Mouse (Mus musculus): Measurements from ENCODE around the gene Gid4.

Gene Gid4

GRCm38 (mm10) chr11:60416963-60417716, at the start of gene Gid4:
Gene Gid4 (plus strand): TSS chr11:60417145.
- peak; percentile 99 for DNase-seq

- DNase-seq = no peak
These were observed 49.7 kb upstream of the Gid4 start for GRCm38 (mm10) chr11:60367256-60367655.

- DNase-seq = no peak
These were observed 48.0 kb upstream of the Gid4 start for GRCm38 (mm10) chr11:60368909-60369308.

- DNase-seq = no peak
These were observed 47.5 kb upstream of the Gid4 start for GRCm38 (mm10) chr11:60369448-60369847.

GRCm38 (mm10) chr11:60370431-60370830, 46.5 kb upstream of the Gid4 start:
- DNase-seq = no peak

GRCm38 (mm10) chr11:60374481-60374880, 42.5 kb upstream of the Gid4 start:
- DNase-seq = no peak

GRCm38 (mm10) chr11:60383518-60383917, 33.4 kb upstream of the Gid4 start:
- DNase-seq = no peak

GRCm38 (mm10) chr11:60384762-60385421, 32.1 kb upstream of the Gid4 start:
- no peak for DNase-seq

GRCm38 (mm10) chr11:60385946-60386345, 31.0 kb upstream of the Gid4 start:
- DNase-seq = no peak

- no peak for DNase-seq
These were observed 29.0 kb upstream of the Gid4 start for GRCm38 (mm10) chr11:60387944-60388343.

- DNase-seq = no peak
These were observed 25.6 kb upstream of the Gid4 start for GRCm38 (mm10) chr11:60391346-60391745.

GRCm38 (mm10) chr11:60396546-60396945, 20.4 kb upstream of the Gid4 start:
- DNase-seq = no peak

- no peak for DNase-seq
These were observed 19.8 kb upstream of the Gid4 start for GRCm38 (mm10) chr11:60397172-60397571.

GRCm38 (mm10) chr11:60406606-60407005, 10.3 kb upstream of the Gid4 start:
- no peak for DNase-seq

- DNase-seq = peak; percentile 82
These were observed 4.8 kb upstream of the Gid4 start for GRCm38 (mm10) chr11:60412173-60412572.

- no peak for DNase-seq
These were observed 4.0 kb upstream of the Gid4 start for GRCm38 (mm10) chr11:60412921-60413320.

- DNase-seq = no peak
These were observed 369 bp upstream of the Gid4 start for GRCm38 (mm10) chr11:60416590-60416962.

- DNase-seq = peak; percentile 46
These were observed 950 bp downstream of the Gid4 start, which contains the start of gene Atpaf2 for GRCm38 (mm10) chr11:60417717-60418472. Gene Atpaf2 (minus strand): TSS chr11:60418457.

GRCm38 (mm10) chr11:60418473-60418803, 1.5 kb downstream of the Gid4 start:
- no peak for DNase-seq

- DNase-seq = no peak
These were observed 5.2 kb downstream of the Gid4 start for GRCm38 (mm10) chr11:60422046-60422668.

- no peak for DNase-seq
These were observed 6.1 kb downstream of the Gid4 start for GRCm38 (mm10) chr11:60423006-60423405.

- no peak for DNase-seq
These were observed 9.5 kb downstream of the Gid4 start for GRCm38 (mm10) chr11:60426417-60426816.

- DNase-seq = no peak
These were observed 10.7 kb downstream of the Gid4 start for GRCm38 (mm10) chr11:60427628-60428027.

Measured in thymus, postnatal 4 days (tissue).